Mouse (Mus musculus) liver, embryonic 12.5 days (tissue): ENCODE data around the gene Il27. TPM values are rescaled to one million over a fixed set of nuclear protein-coding genes. Genes with fewer than 3 reads are reported as not detected.
A peak's percentile ranks its signal among the peaks of the same experiment; 100 is the strongest.

Source experiments
- ATAC-seq: fragments of 200-750 bp; cut with Nextera tagmentation; 2 replicates; pipeline ENCODE4 v1.8.0; 2017; ENCODE audit warnings: moderate number of reproducible peaks, mild to moderate bottlenecking, moderate library complexity
- H3K27ac ChIP-seq: fragments of 300-500 bp; sonication (generic); 2 replicates; pipeline ENCODE4 v1.5.1; 2016; ENCODE audit warnings: mild to moderate bottlenecking
- H3K27me3 ChIP-seq: fragments of 300-500 bp; sonication (generic); replicated peaks from 2 replicates; pipeline ENCODE4 v1.6.1; 2016; ENCODE audit warnings: mild to moderate bottlenecking, moderate library complexity
- H3K36me3 ChIP-seq: fragments of 300-500 bp; sonication (generic); 2 replicates; pipeline ENCODE4 v1.6.1; 2016; ENCODE audit warnings: mild to moderate bottlenecking, moderate library complexity
- H3K4me1 ChIP-seq: fragments of 300-500 bp; sonication (generic); 2 replicates; pipeline ENCODE4 v1.6.1; 2016
- H3K4me2 ChIP-seq: fragments of 300-500 bp; sonication (generic); 2 replicates; pipeline ENCODE4 v1.6.1; 2016; ENCODE audit warnings: mild to moderate bottlenecking, moderate library complexity
- H3K4me3 ChIP-seq: fragments of 300-500 bp; sonication (generic); 2 replicates; pipeline ENCODE4 v1.5.1; 2016; ENCODE audit warnings: mild to moderate bottlenecking, moderate library complexity
- H3K9ac ChIP-seq: fragments of 300-500 bp; sonication (generic); 2 replicates; pipeline ENCODE4 v1.6.1; 2016; ENCODE audit warnings: mild to moderate bottlenecking, moderate library complexity
- H3K9me3 ChIP-seq: fragments of 300-500 bp; sonication (generic); replicated peaks from 2 replicates; pipeline ENCODE4 v1.6.1; 2016; ENCODE audit warnings: mild to moderate bottlenecking, moderate library complexity
- WGBS: fragments of 180-500 bp; shearing (Covaris S2); methylation state at CpG from one replicate; pipeline ENCODE4 v1.1.7; 2016; ENCODE audit not compliant: insufficient replicate concordance; 5-methylcytosine and 5-hydroxymethylcytosine counted together
- polyA plus RNA-seq: library from polyadenylated mRNA; unstranded; fragments of >200 nt; fragmentation: Nextera tagmentation; extraction: Ambion mirVana; gene quantifications from 2 replicates; pipeline ENCODE4 v1.2.1, GENCODE M21; 2016

The Il27 gene
- polyA plus RNA-seq, 1 experiment from 2014 or later = not detected

DNA sequence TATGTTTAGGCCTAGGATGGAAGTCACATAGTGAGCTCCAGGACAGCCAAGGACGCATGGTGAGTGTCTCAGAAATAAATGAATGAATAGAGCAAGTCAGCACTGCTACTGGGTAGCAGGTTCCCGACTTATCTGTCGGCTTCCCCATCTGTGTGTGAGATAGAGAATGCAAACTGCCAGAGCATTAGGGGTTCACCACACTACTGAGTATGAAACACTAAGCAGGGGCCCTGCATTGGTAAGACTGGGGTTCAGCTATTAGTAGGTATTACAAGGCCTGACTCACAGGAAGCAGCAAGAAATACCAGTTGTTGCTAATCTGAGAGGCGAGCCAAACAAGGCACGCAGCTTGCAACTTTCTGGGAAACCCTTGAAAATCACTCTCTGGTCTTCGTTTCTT is 4.2 kb upstream of the Il27 start:
- H3K9ac ChIP-seq = no peak overlapping the region
- no peaks in the 10 kb centered on the region for H3K36me3 ChIP-seq
- no peak overlapping the region for H3K27ac ChIP-seq
- ATAC-seq = no peak
- WGBS = 56% methylated on average over 6 of the region's 6 CpGs
- no peak overlapping the region for H3K4me3 ChIP-seq
- H3K4me2 ChIP-seq = no peak overlapping the region
- H3K27me3 ChIP-seq = peaks cover 15% of the 10 kb centered on the region; the same call in 1 of the 2 replicates
- peaks cover 9% of the 10 kb centered on the region for H3K4me1 ChIP-seq
- H3K9me3 ChIP-seq = no peaks in the 10 kb centered on the region

- H3K4me2 ChIP-seq = no peak overlapping the region
- H3K27me3 ChIP-seq = peaks cover 30% of the 10 kb centered on the region
- ATAC-seq = 0 out of 2 replicates have a peak, but pooled peaks have one; percentile 18
These were observed 1.7 kb upstream of the Il27 start for GRCm38 (mm10) chr7:126596414-126596813.

DNA sequence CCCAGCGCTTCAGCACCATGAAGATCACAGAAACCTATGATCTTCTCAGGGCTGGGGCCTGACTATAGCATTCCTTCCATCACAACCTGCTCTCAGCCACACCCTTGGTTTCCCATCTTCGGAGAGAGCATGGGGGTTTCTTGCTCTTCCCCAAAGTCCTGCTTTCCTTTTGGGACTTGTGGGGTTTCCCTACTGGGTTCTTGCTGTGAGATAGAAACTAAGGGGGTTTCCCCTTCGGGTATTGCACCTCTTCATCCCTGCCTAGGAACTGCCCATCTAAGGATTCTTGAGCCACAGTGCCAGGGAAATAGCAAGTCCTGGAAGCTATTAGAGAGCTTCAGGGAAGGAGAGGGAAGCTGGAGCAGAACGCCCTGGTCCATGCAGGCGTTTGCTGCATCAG is 1.1 kb upstream of the Il27 start:
- Histone ChIP-seq H3K36me3 (no peaks in the 10 kb centered on the region), H3K4me1 (peaks cover 9% of the 10 kb centered on the region; the same call in 1 of the 2 replicates), H3K9me3 (no peaks in the 10 kb centered on the region), H3K9ac (no peak overlapping the region), H3K27me3 (peaks cover 30% of the 10 kb centered on the region), H3K4me2 (no peak overlapping the region), H3K27ac (no peak overlapping the region), H3K4me3 (no peak overlapping the region)
- ATAC-seq = no peak
- WGBS = 64% methylated on average over 5 of the region's 5 CpGs

More at GRCm38 (mm10) chr7:126596414-126596813, 1.7 kb upstream of the Il27 start:
- WGBS = 25% methylated on average over 6 of the region's 6 CpGs
- Histone ChIP-seq H3K9me3 (no peaks in the 10 kb centered on the region), H3K27ac (no peak overlapping the region), H3K4me3 (no peak overlapping the region), H3K9ac (no peak overlapping the region), H3K36me3 (no peaks in the 10 kb centered on the region), H3K4me1 (peaks cover 9% of the 10 kb centered on the region; the same call in 1 of the 2 replicates)

DNA sequence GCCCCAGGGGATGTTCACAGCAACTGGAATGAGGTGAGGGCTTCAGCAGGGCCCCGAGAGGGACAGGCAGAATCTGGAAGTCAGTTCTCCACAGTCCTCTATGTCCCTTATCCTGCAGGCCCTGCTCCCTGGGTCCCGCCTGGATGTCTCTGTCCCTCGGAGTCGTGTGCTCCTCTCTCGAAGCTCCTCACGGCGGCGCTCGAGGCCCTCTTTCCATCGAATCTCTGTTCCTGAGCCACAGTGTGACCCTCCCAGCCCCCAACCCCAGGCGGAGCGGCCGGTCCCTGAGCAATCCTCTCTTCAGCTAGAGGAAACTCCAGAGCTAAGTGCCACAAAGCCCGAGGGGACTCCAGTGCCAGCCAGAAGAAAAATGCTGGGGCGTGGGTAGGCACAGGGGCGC is 7.0 kb downstream of the Il27 start:
- WGBS = 14% methylated on average over 16 of the region's 16 CpGs
- Histone ChIP-seq H3K4me3 (no peak overlapping the region), H3K4me1 (peaks cover 13% of the 10 kb centered on the region), H3K27me3 (peaks cover 30% of the 10 kb centered on the region), H3K4me2 (peak overlapping the region; percentile 15; the same call in 1 of the 2 replicates), H3K9ac (no peak overlapping the region), H3K9me3 (no peaks in the 10 kb centered on the region), H3K36me3 (no peaks in the 10 kb centered on the region), H3K27ac (no peak overlapping the region)
- ATAC-seq = no peak

GRCm38 (mm10) chr7:126586839-126587238 is 7.9 kb downstream of the Il27 start:
- Histone ChIP-seq H3K9me3 (no peaks in the 10 kb centered on the region), H3K4me2 (no peak overlapping the region), H3K36me3 (no peaks in the 10 kb centered on the region), H3K4me3 (no peak overlapping the region), H3K4me1 (peaks cover 21% of the 10 kb centered on the region), H3K27me3 (peaks cover 20% of the 10 kb centered on the region), H3K9ac (no peak overlapping the region), H3K27ac (no peak overlapping the region)
- no peak for ATAC-seq
- 63% methylated on average over 8 of the region's 8 CpGs for WGBS

DNA sequence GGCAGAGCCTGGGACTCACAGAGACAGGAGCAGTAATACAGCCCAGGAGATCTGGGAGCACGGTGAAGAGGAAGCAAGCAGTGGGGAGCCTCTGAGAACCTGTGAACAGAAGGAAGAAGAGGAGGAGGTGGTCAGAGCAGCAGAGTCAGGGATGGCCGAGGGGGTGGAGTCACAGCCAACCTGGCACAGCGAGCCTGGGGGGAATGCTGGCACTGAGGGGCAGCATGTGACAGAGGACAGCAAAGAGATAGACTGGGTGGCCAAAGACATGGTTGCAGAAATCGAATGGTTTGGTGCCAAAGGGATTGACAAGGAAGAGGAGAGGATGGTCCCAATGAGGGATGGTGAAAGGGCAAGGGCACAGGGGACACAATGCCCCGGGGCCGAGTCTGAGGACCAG is 9.0 kb downstream of the Il27 start, which contains the start of gene Cln3:
Gene Cln3 (minus strand): TSS at position 101 of the 400 bp plus-strand sequence.
- Histone ChIP-seq H3K36me3 (no peaks in the 10 kb centered on the region), H3K4me2 (0 out of 2 replicates have a peak within 1 kb of the TSS, but pooled peaks have one; percentile 87), H3K27ac (no peak within 1 kb of the TSS), H3K27me3 (peaks cover 17% of the 10 kb centered on the region), H3K9ac (no peak within 1 kb of the TSS), H3K4me3 (no peak within 1 kb of the TSS), H3K9me3 (no peaks in the 10 kb centered on the region), H3K4me1 (peaks cover 21% of the 10 kb centered on the region)
- ATAC-seq = no peak
- WGBS = 58% methylated on average over 6 of the region's 6 CpGs

GRCm38 (mm10) chr7:126584506-126584977 is 10.2 kb downstream of the Il27 start, which contains the start of gene Apobr:
Gene Apobr, plus strand, starts transcription at chr7:126584942.
- Histone ChIP-seq H3K9ac (peak within 1 kb of the TSS; percentile 71; the same call in 1 of the 2 replicates), H3K9me3 (no peaks in the 10 kb centered on the region), H3K4me1 (peaks cover 21% of the 10 kb centered on the region), H3K27ac (0 out of 2 replicates have a peak within 1 kb of the TSS, but pooled peaks have one; percentile 18), H3K4me3 (peak within 1 kb of the TSS; percentile 66), H3K36me3 (no peaks in the 10 kb centered on the region), H3K4me2 (peak within 1 kb of the TSS; percentile 87), H3K27me3 (peaks cover 17% of the 10 kb centered on the region)
- no peak for ATAC-seq
- 25% methylated on average over 8 of the region's 8 CpGs for WGBS

DNA sequence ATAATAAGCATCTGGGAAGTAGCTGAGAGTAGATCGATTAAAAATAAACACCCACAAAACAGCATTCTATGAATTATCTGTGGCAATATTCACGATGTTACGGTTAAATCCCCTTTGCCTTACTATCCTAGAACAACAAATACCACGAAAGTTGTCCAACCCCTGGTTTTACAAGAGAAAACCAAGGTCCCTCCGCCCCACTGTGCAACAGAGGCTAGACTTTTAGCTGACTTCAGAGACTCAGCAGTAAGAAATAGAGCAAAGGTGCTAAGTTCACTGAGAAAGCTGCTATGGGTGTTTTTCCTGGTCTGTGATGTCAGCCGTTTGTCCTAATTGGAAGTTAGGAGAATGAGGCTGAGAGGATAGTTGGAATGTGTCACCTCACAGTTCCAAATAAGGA is 11.0 kb downstream of the Il27 start:
- peak overlapping the region; percentile 71; the same call in 1 of the 2 replicates for H3K9ac ChIP-seq
- peaks cover 17% of the 10 kb centered on the region for H3K27me3 ChIP-seq
- 42% methylated on average over 6 of the region's 6 CpGs for WGBS
- 0 out of 2 replicates have a peak, but pooled peaks cover 3% of the 10 kb centered on the region for H3K36me3 ChIP-seq
- H3K4me2 ChIP-seq = peak overlapping the region; percentile 87
- H3K4me3 ChIP-seq = peak overlapping the region; percentile 66
- H3K4me1 ChIP-seq = peaks cover 21% of the 10 kb centered on the region
- ATAC-seq = no peak
- H3K9me3 ChIP-seq = no peaks in the 10 kb centered on the region
- peak overlapping the region; percentile 76 for H3K27ac ChIP-seq

DNA sequence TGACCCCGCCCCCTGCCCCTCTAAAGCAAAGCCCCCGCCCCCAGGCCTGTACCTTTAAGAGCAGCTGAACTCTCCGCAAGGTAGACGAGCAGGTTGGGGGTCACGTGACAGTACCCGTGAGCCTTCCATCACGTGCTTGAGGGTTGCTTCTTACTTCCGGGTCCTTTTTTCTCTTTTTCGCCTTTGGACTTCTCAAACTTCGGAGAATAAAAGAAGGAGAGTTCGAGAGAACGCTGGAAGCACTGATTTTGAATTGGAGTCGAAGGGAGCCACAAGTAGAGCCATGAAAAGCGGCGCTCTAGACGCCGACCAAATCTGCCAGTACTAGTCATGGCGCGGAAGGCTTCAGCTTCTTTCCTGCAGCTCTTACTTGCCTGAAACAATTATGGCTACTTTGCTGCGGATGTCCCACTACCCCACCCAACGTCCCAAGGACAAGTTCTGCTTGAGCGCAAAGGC is 11.5 kb downstream of the Il27 start:
- WGBS = under 1% methylated on average over 22 of the region's 22 CpGs
- H3K27me3 ChIP-seq = peaks cover 17% of the 10 kb centered on the region
- peak overlapping the region; percentile 71 for H3K9ac ChIP-seq
- peaks cover 21% of the 10 kb centered on the region for H3K4me1 ChIP-seq
- H3K9me3 ChIP-seq = no peaks in the 10 kb centered on the region
- H3K4me2 ChIP-seq = peak overlapping the region; percentile 87
- H3K36me3 ChIP-seq = 0 out of 2 replicates have a peak, but pooled peaks cover 5% of the 10 kb centered on the region
- ATAC-seq = peak; percentile 79
- H3K4me3 ChIP-seq = peak overlapping the region; percentile 66
- peak overlapping the region; percentile 76 for H3K27ac ChIP-seq

GRCm38 (mm10) chr7:126582759-126583158 is 12.0 kb downstream of the Il27 start:
- ATAC-seq = peak; percentile 53
- H3K4me3 ChIP-seq = peak overlapping the region; percentile 66
- H3K27me3 ChIP-seq = peaks cover 17% of the 10 kb centered on the region
- H3K4me1 ChIP-seq = peaks cover 21% of the 10 kb centered on the region
- no peaks in the 10 kb centered on the region for H3K9me3 ChIP-seq
- H3K9ac ChIP-seq = peak overlapping the region; percentile 71
- peak overlapping the region; percentile 76; the same call in 1 of the 2 replicates for H3K27ac ChIP-seq
- H3K36me3 ChIP-seq = 0 out of 2 replicates have a peak, but pooled peaks cover 5% of the 10 kb centered on the region
- WGBS = 6% methylated on average over 20 of the region's 20 CpGs
- H3K4me2 ChIP-seq = peak overlapping the region; percentile 87

DNA sequence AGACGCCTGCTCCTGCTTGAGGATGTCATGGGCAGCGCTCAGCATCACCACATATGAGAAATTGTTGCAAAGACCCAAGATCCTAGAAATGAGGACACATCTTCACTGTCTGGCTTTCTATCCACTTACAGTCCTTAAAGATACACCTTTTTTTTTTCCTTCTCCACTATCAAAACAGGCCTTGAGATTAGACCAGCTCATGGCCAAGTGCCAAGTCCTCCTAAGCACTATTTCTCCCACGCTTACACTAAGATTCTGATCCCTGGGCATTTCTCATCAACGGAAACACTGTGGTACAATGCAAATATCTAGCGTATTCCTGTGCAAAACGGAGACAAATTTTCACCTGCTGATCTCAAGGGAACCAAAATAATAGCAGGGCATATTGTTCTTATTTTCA is 13.1 kb downstream of the Il27 start:
- H3K9ac ChIP-seq = no peak overlapping the region
- H3K4me2 ChIP-seq = no peak overlapping the region
- H3K4me1 ChIP-seq = peaks cover 21% of the 10 kb centered on the region
- WGBS = 81% methylated on average over 6 of the region's 6 CpGs
- H3K27me3 ChIP-seq = peaks cover 17% of the 10 kb centered on the region
- no peak overlapping the region for H3K27ac ChIP-seq
- no peak for ATAC-seq
- no peaks in the 10 kb centered on the region for H3K9me3 ChIP-seq
- H3K4me3 ChIP-seq = no peak overlapping the region
- H3K36me3 ChIP-seq = 0 out of 2 replicates have a peak, but pooled peaks cover 5% of the 10 kb centered on the region

DNA sequence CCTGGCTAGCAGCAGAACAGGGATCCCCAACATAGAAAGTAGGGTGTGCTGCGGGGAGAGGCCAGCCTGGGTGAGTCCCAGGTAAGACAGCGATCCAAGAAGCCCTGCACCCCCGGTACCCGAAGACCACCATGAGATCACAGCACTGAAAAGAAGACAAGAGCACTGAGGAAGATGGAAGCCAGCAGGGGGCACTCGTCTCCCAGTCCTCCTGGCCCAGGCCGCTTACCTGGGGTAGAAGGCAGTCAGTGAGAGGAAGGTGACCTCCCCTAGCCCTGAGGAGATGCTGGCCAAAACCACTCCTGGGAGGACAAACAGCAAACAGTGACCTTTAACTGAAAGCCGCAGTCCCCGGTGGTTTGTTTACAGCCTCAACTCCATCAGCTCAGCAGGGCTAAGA is 15.6 kb downstream of the Il27 start:
- ATAC-seq = no peak
- no peak overlapping the region for H3K9ac ChIP-seq
- H3K9me3 ChIP-seq = no peaks in the 10 kb centered on the region
- no peak overlapping the region for H3K4me3 ChIP-seq
- no peaks in the 10 kb centered on the region for H3K27me3 ChIP-seq
- H3K36me3 ChIP-seq = peaks cover 14% of the 10 kb centered on the region
- peaks cover 17% of the 10 kb centered on the region for H3K4me1 ChIP-seq
- 53% methylated on average over 8 of the region's 8 CpGs for WGBS
- H3K27ac ChIP-seq = no peak overlapping the region
- H3K4me2 ChIP-seq = no peak overlapping the region
